ENCODE assay signal across 9 mouse cellular contexts in genomic region chr9:64045117-64045890, GRCm38 (mm10). TPM values are rescaled to one million over a fixed set of nuclear protein-coding genes. Genes with fewer than 3 reads are reported as not detected.
DNase-seq lines count a peak whose midpoint lies in the region; ATAC-seq and TF ChIP-seq lines count a peak whose summit lies in the region.
"Had no signal": no experiment of that assay in that cellular context is flagged by ENCODE, and none has a peak within 500 bp of the region (broad histone marks: within the 10 kb centered on the region; RNA-seq: fewer than 3 reads in every experiment).

No protein-coding gene starts in this region.

- H3K36me3 ChIP-seq in forebrain, embryonic 12.5 days (replicated peaks): no peaks in the 10 kb centered on the region
- H3K36me3 ChIP-seq in forebrain, embryonic 14.5 days (ENCODE audit: control insufficient read depth, insufficient read depth, low read length): no peaks in the 10 kb centered on the region
- no peaks in the 10 kb centered on the region for H3K36me3 ChIP-seq in embryonic facial prominence, embryonic 12.5 days
- H3K36me3 ChIP-seq in limb, embryonic 14.5 days (ENCODE audit: control insufficient read depth, insufficient read depth, low read length): no peaks in the 10 kb centered on the region
- H3K36me3 ChIP-seq in neural tube, embryonic 11.5 days (ENCODE audit: control insufficient read depth, insufficient read depth, low read length): no peaks in the 10 kb centered on the region
- H3K36me3 ChIP-seq: limb, embryonic 15.5 days had no signal

- no peak for DNase-seq in forebrain, embryonic 14.5 days (ENCODE audit: low spot score)
- DNase-seq in heart, postnatal 36 days: peak; percentile 35 to 60
- DNase-seq in limb, embryonic 14.5 days (ENCODE audit: low spot score): no peak
- DNase-seq in neural tube, embryonic 11.5 days (ENCODE audit: low spot score): peak; percentile 36
- no peak for DNase-seq in thymus, postnatal 0 days (ENCODE audit: low spot score)
- no peak for DNase-seq in right cerebral cortex, postnatal 14 days

- H3K27me3 ChIP-seq in forebrain, embryonic 12.5 days: peaks cover 6% of the 10 kb centered on the region; the same call in 1 of the 2 replicates
- no peaks in the 10 kb centered on the region for H3K27me3 ChIP-seq in forebrain, embryonic 14.5 days (replicated peaks; ENCODE audit: control insufficient read depth, insufficient read depth, low read length)
- no peaks in the 10 kb centered on the region for H3K27me3 ChIP-seq in embryonic facial prominence, embryonic 12.5 days
- no peaks in the 10 kb centered on the region for H3K27me3 ChIP-seq in limb, embryonic 14.5 days (ENCODE audit: control insufficient read depth, insufficient read depth, low read length)
- H3K27me3 ChIP-seq in neural tube, embryonic 11.5 days (ENCODE audit: control insufficient read depth, insufficient read depth, low read length): no peaks in the 10 kb centered on the region
- H3K27me3 ChIP-seq: limb, embryonic 15.5 days had no signal

- no peaks in the 10 kb centered on the region for H3K9me3 ChIP-seq in forebrain, embryonic 12.5 days
- H3K9me3 ChIP-seq in forebrain, embryonic 14.5 days (replicated peaks; ENCODE audit: control insufficient read depth, low read length): no peaks in the 10 kb centered on the region
- no peaks in the 10 kb centered on the region for H3K9me3 ChIP-seq in embryonic facial prominence, embryonic 12.5 days
- no peaks in the 10 kb centered on the region for H3K9me3 ChIP-seq in limb, embryonic 14.5 days (ENCODE audit: control insufficient read depth, low read length)
- no peaks in the 10 kb centered on the region for H3K9me3 ChIP-seq in neural tube, embryonic 11.5 days (ENCODE audit: control insufficient read depth, low read length)
- H3K9me3 ChIP-seq: limb, embryonic 15.5 days had no signal

- H3K27ac ChIP-seq in forebrain, embryonic 12.5 days: 0 out of 2 replicates have a peak overlapping the region, but pooled peaks have one; percentile 19
- H3K27ac ChIP-seq in forebrain, embryonic 14.5 days (ENCODE audit: low read depth, low read length): no peak overlapping the region
- peak overlapping the region; percentile 41; the same call in 1 of the 2 replicates for H3K27ac ChIP-seq in embryonic facial prominence, embryonic 12.5 days
- H3K27ac ChIP-seq in limb, embryonic 14.5 days (replicated peaks; ENCODE audit: low read depth, low read length): no peak overlapping the region
- no peak overlapping the region for H3K27ac ChIP-seq in neural tube, embryonic 11.5 days (ENCODE audit: low read depth, low read length)
- H3K27ac ChIP-seq: limb, embryonic 15.5 days had no signal

- TF ChIP-seq POLR2A in limb, embryonic 14.5 days (IDR thresholded peaks at IDR 0.05; ENCODE audit: borderline replicate concordance, extremely low read depth, insufficient read depth, insufficient read length): no peak

- H3K4me2 ChIP-seq in forebrain, embryonic 12.5 days: no peak overlapping the region
- no peak overlapping the region for H3K4me2 ChIP-seq in forebrain, embryonic 14.5 days (ENCODE audit: low read length)
- no peak overlapping the region for H3K4me2 ChIP-seq in embryonic facial prominence, embryonic 12.5 days (replicated peaks)
- no peak overlapping the region for H3K4me2 ChIP-seq in limb, embryonic 14.5 days (replicated peaks; ENCODE audit: low read depth, low read length, severe bottlenecking)
- no peak overlapping the region for H3K4me2 ChIP-seq in neural tube, embryonic 11.5 days (ENCODE audit: low read depth)
- H3K4me2 ChIP-seq: limb, embryonic 15.5 days had no signal

- intact Hi-C loops in heart, postnatal 36 days (cut with DNase I): no loop called here

- 36% methylated on average over 14 of the region's 14 CpGs for WGBS in forebrain, embryonic 12.5 days
- 39% methylated on average over 14 of the region's 14 CpGs for WGBS in forebrain, embryonic 14.5 days
- WGBS in embryonic facial prominence, embryonic 12.5 days: 23% methylated on average over 14 of the region's 14 CpGs
- 13% methylated on average over 14 of the region's 14 CpGs for WGBS in limb, embryonic 14.5 days
- 30% methylated on average over 14 of the region's 14 CpGs for WGBS in neural tube, embryonic 11.5 days

- H3K4me1 ChIP-seq in forebrain, embryonic 12.5 days: peaks cover 19% of the 10 kb centered on the region
- peaks cover 13% of the 10 kb centered on the region for H3K4me1 ChIP-seq in forebrain, embryonic 14.5 days (ENCODE audit: control insufficient read depth, insufficient read depth, low read length)
- peaks cover 10% of the 10 kb centered on the region for H3K4me1 ChIP-seq in embryonic facial prominence, embryonic 12.5 days
- H3K4me1 ChIP-seq in limb, embryonic 14.5 days (ENCODE audit: control insufficient read depth, insufficient read depth, low read length): peaks cover 11% of the 10 kb centered on the region
- peaks cover 11% of the 10 kb centered on the region for H3K4me1 ChIP-seq in neural tube, embryonic 11.5 days (ENCODE audit: control insufficient read depth, insufficient read depth, low read length)

- H3K4me3 ChIP-seq in forebrain, embryonic 12.5 days (replicated peaks): no peak overlapping the region
- no peak overlapping the region for H3K4me3 ChIP-seq in forebrain, embryonic 14.5 days (ENCODE audit: low read depth, low read length)
- H3K4me3 ChIP-seq in embryonic facial prominence, embryonic 12.5 days: no peak overlapping the region
- no peak overlapping the region for H3K4me3 ChIP-seq in limb, embryonic 14.5 days (replicated peaks; ENCODE audit: low read length)
- no peak overlapping the region for H3K4me3 ChIP-seq in neural tube, embryonic 11.5 days (ENCODE audit: low read depth, low read length)
- H3K4me3 ChIP-seq: limb, embryonic 15.5 days had no signal

- no peak for ATAC-seq in forebrain, embryonic 12.5 days (ENCODE audit: low FRiP score)
- ATAC-seq in forebrain, embryonic 14.5 days: no peak
- peak; percentile 25; the same call in 1 of the 2 replicates for ATAC-seq in embryonic facial prominence, embryonic 12.5 days (ENCODE audit: insufficient number of reproducible peaks, insufficient read depth, low FRiP score, low TSS enrichment)
- ATAC-seq in limb, embryonic 14.5 days (ENCODE audit: low FRiP score, low read depth): peak; percentile 20; the same call in 1 of the 2 replicates
- ATAC-seq in neural tube, embryonic 11.5 days (ENCODE audit: insufficient read depth, low FRiP score, low TSS enrichment): no peak

- no peak overlapping the region for H3K9ac ChIP-seq in forebrain, embryonic 12.5 days
- no peak overlapping the region for H3K9ac ChIP-seq in forebrain, embryonic 14.5 days (ENCODE audit: low read length)
- no peak overlapping the region for H3K9ac ChIP-seq in embryonic facial prominence, embryonic 12.5 days
- H3K9ac ChIP-seq in limb, embryonic 14.5 days (ENCODE audit: low read depth, low read length, severe bottlenecking): no peak overlapping the region
- no peak overlapping the region for H3K9ac ChIP-seq in neural tube, embryonic 11.5 days (ENCODE audit: low read length)
- H3K9ac ChIP-seq: limb, embryonic 15.5 days had no signal

RNA-seq across cellular contexts. Expression of gene Smad6, which starts 23.4 kb away (rescaled TPM):
- 5.2 and 6.5 TPM in 2 replicates for polyA plus RNA-seq in forebrain, embryonic 12.5 days (2016; fragmentation: Nextera tagmentation; extraction: Ambion mirVana)
- polyA plus RNA-seq in forebrain, embryonic 14.5 days (2014; fragmentation: Nextera tagmentation; extraction: Ambion mirVana): 1.8 and 1.9 TPM in 2 replicates
- 25.4 and 26.0 TPM in 2 replicates for polyA plus RNA-seq in embryonic facial prominence, embryonic 12.5 days (2016; fragmentation: Nextera tagmentation; extraction: Ambion mirVana)
- total RNA-seq in heart, postnatal 36 days (2021): 10 to 100 TPM; 11.4 to 16.3 TPM
- polyA plus RNA-seq in limb, embryonic 14.5 days (2012; rRNA removed): 23.5 and 43.1 TPM in 2 replicates
- 12.0 and 14.7 TPM in 2 replicates for polyA plus RNA-seq in limb, embryonic 14.5 days (2014; fragmentation: Nextera tagmentation; extraction: Ambion mirVana)
- polyA plus RNA-seq in neural tube, embryonic 11.5 days (2014; fragmentation: Nextera tagmentation; extraction: Ambion mirVana): 6.8 and 7.7 TPM in 2 replicates
- polyA plus RNA-seq in thymus, postnatal 0 days (2015; fragmentation: Nextera tagmentation; extraction: Ambion mirVana): 0.96 and 1.4 TPM in 2 replicates

Comparison
In these comparisons a context has a peak if more than half of its experiments do, and no peak if none do; other contexts are left out.
1. H3K27ac ChIP-seq: peak in forebrain, embryonic 12.5 days (single experiment) and embryonic facial prominence, embryonic 12.5 days (single experiment); none in forebrain, embryonic 14.5 days (single experiment), limb, embryonic 14.5 days (single experiment) and neural tube, embryonic 11.5 days (single experiment).
2. ATAC-seq: peak in embryonic facial prominence, embryonic 12.5 days (single experiment) and limb, embryonic 14.5 days (single experiment); none in forebrain, embryonic 12.5 days (single experiment), forebrain, embryonic 14.5 days (single experiment) and neural tube, embryonic 11.5 days (single experiment).
3. DNase-seq: peak in heart, postnatal 36 days (2 of 2) and neural tube, embryonic 11.5 days (single experiment); none in forebrain, embryonic 14.5 days (single experiment), limb, embryonic 14.5 days (single experiment), thymus, postnatal 0 days (single experiment) and right cerebral cortex, postnatal 14 days (single experiment).